Mouse (Mus musculus) E14TG2a.4 (cell line): Measurements from ENCODE around the gene Ssu2.

Experiments used
- CTCF ChIP-seq: conservative IDR thresholded peaks from 2 replicates; pipeline ENCODE4 v1.5.1; 2014; ENCODE audit warnings: low read length
- POU5F1 ChIP-seq: IDR thresholded peaks from 2 replicates; pipeline ENCODE4 v1.6.1; 2014; ENCODE audit warnings: low read length, borderline replicate concordance

DNA sequence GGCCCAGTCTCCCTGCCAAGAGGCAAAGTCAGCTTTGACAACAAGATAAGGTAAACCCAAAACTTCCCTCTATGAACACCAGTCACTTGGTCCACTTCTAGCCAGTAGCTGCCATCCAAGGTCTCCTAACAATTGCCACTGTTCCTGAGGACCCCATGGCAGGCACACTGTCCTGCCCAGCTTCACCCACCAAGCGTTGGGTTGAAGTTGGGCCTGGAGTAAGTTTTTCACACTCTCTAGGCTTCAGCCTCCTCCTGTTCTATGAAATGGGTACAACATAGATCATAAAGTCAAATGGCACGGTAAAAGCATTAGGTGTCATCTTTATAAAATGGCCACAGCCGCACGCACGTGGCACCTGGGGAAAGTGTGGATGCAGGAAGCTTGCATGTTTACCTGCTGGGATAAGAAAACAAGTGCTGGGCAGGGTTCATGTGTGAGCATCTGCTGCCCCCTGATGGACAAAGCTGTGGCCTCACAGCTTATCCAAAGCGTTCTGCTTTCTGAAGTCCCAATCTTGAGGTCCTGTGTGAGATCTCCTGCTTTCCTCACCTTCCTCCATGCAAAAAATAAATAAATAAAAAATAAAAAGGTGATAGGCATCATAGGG is 25.4 kb downstream of the Ssu2 start:
- peak; percentile 48 for TF ChIP-seq CTCF
- TF ChIP-seq POU5F1: no peak
